Mouse (Mus musculus): ENCODE measurements at regions not wholly inside any gene's neighbourhood (a gene's known extent, or its start where the extent isn't known, plus 50 kb on each side); places are given as distances from the start of the nearest gene placed in this dataset.

GRCm38 (mm10) chr5:83890619-83891185 is 526.5 kb downstream of the Epha5 start:
- DNase-seq: no peak

- DNase-seq: no peak
These were observed 517.1 kb upstream of the Tecrl start for GRCm38 (mm10) chr5:83872052-83872451.

- no peak for DNase-seq
These were observed 513.4 kb upstream of the Tecrl start for GRCm38 (mm10) chr5:83868359-83868758.

GRCm38 (mm10) chr5:83861674-83862073 is 506.7 kb upstream of the Tecrl start:
- no peak for DNase-seq

GRCm38 (mm10) chr5:83852022-83852421 is 497.0 kb upstream of the Tecrl start:
- DNase-seq: no peak

GRCm38 (mm10) chr5:83826561-83826960 is 471.6 kb upstream of the Tecrl start:
- no peak for DNase-seq

GRCm38 (mm10) chr5:83824838-83825466 is 470.0 kb upstream of the Tecrl start:
- peak; percentile 27 for DNase-seq

GRCm38 (mm10) chr5:83811309-83811708 is 456.3 kb upstream of the Tecrl start:
- DNase-seq: no peak

- no peak for DNase-seq
These were observed 445.0 kb upstream of the Tecrl start for GRCm38 (mm10) chr5:83800028-83800427.

GRCm38 (mm10) chr5:83780419-83780818 is 425.4 kb upstream of the Tecrl start:
- peak; percentile 44 for DNase-seq

GRCm38 (mm10) chr5:83778310-83778972 is 423.4 kb upstream of the Tecrl start:
- DNase-seq: peak; percentile 72

- no peak for DNase-seq
These were observed 386.9 kb upstream of the Tecrl start for GRCm38 (mm10) chr5:83741913-83742312.

- DNase-seq: no peak
These were observed 340.4 kb upstream of the Tecrl start for GRCm38 (mm10) chr5:83695383-83695782.

- no peak for DNase-seq
These were observed 337.3 kb upstream of the Tecrl start for GRCm38 (mm10) chr5:83692286-83692685.

GRCm38 (mm10) chr5:83678373-83678772 is 323.4 kb upstream of the Tecrl start:
- DNase-seq: peak; percentile 58

- no peak for DNase-seq
These were observed 304.1 kb upstream of the Tecrl start for GRCm38 (mm10) chr5:83659091-83659490.

GRCm38 (mm10) chr5:83651329-83651728 is 296.3 kb upstream of the Tecrl start:
- DNase-seq: peak; percentile 6

GRCm38 (mm10) chr5:83622612-83623374 is 267.8 kb upstream of the Tecrl start:
- no peak for DNase-seq

- peak; percentile 11 for DNase-seq
These were observed 255.8 kb upstream of the Tecrl start for GRCm38 (mm10) chr5:83610777-83611176.

- DNase-seq: no peak
These were observed 238.3 kb upstream of the Tecrl start for GRCm38 (mm10) chr5:83593289-83593610.

- DNase-seq: no peak
These were observed 237.7 kb upstream of the Tecrl start for GRCm38 (mm10) chr5:83592587-83593288.
